Mouse (Mus musculus): ENCODE results near the gene Ice1. TPM values are rescaled to one million over a fixed set of nuclear protein-coding genes. Genes with fewer than 3 reads are reported as not detected.

The Ice1 gene
- polyA plus RNA-seq, 1 experiment from 2014 or later, result 28.9 TPM

- Histone ChIP-seq H3K4me1 (ENCODE audit: control insufficient read depth, insufficient read depth, low read length) (no peaks in the 10 kb centered on the region), H3K4me2 (no peak overlapping the region), H3K36me3 (ENCODE audit: control insufficient read depth, insufficient read depth, low read length) (peaks cover 23% of the 10 kb centered on the region; the same call in 1 of the 2 replicates), H3K27ac (ENCODE audit: low read depth, low read length) (no peak overlapping the region), H3K4me3 (ENCODE audit: low read depth, low read length) (no peak overlapping the region), H3K27me3 (ENCODE audit: control insufficient read depth, insufficient read depth, low read length) (no peaks in the 10 kb centered on the region), H3K9me3 (ENCODE audit: control insufficient read depth, low read length) (no peaks in the 10 kb centered on the region), H3K9ac (ENCODE audit: low read length) (no peak overlapping the region)
- ATAC-seq (ENCODE audit: low FRiP score), result no peak
- DNase-seq (ENCODE audit: low spot score, missing footprints), result no peak
- 88% methylated on average over 1 of the region's 1 CpGs for WGBS
Observed at GRCm38 (mm10) chr13:70601566-70601965, 35.9 kb downstream of the Ice1 start.

- Histone ChIP-seq H3K9me3 (ENCODE audit: control insufficient read depth, low read length) (no peaks in the 10 kb centered on the region), H3K4me3 (ENCODE audit: low read depth, low read length) (no peak overlapping the region), H3K4me1 (ENCODE audit: control insufficient read depth, insufficient read depth, low read length) (no peaks in the 10 kb centered on the region), H3K27me3 (ENCODE audit: control insufficient read depth, insufficient read depth, low read length) (no peaks in the 10 kb centered on the region), H3K4me2 (no peak overlapping the region), H3K27ac (ENCODE audit: low read depth, low read length) (no peak overlapping the region), H3K9ac (ENCODE audit: low read length) (no peak overlapping the region), H3K36me3 (ENCODE audit: control insufficient read depth, insufficient read depth, low read length) (peaks cover 23% of the 10 kb centered on the region; the same call in 1 of the 2 replicates)
- WGBS, result 84% methylated on average over 12 of the region's 12 CpGs
- DNase-seq (ENCODE audit: low spot score, missing footprints) (peak; percentile 66), ATAC-seq (ENCODE audit: low FRiP score) (no peak)
Observed at GRCm38 (mm10) chr13:70599964-70600619, 37.3 kb downstream of the Ice1 start.

GRCm38 (mm10) chr13:70598941-70599340 lies 38.5 kb downstream of the Ice1 start:
- no peak for ATAC-seq (ENCODE audit: low FRiP score)
- 95% methylated on average over 4 of the region's 4 CpGs for WGBS
- no peak for DNase-seq (ENCODE audit: low spot score, missing footprints)
- Histone ChIP-seq H3K9ac (ENCODE audit: low read length) (no peak overlapping the region), H3K27ac (ENCODE audit: low read depth, low read length) (no peak overlapping the region), H3K36me3 (ENCODE audit: control insufficient read depth, insufficient read depth, low read length) (peaks cover 30% of the 10 kb centered on the region; the same call in 1 of the 2 replicates), H3K4me2 (no peak overlapping the region), H3K27me3 (ENCODE audit: control insufficient read depth, insufficient read depth, low read length) (no peaks in the 10 kb centered on the region), H3K4me1 (ENCODE audit: control insufficient read depth, insufficient read depth, low read length) (no peaks in the 10 kb centered on the region), H3K4me3 (ENCODE audit: low read depth, low read length) (no peak overlapping the region), H3K9me3 (ENCODE audit: control insufficient read depth, low read length) (no peaks in the 10 kb centered on the region)

GRCm38 (mm10) chr13:70596901-70597300 lies 40.5 kb downstream of the Ice1 start:
- no peaks in the 10 kb centered on the region for H3K9me3 ChIP-seq (ENCODE audit: control insufficient read depth, low read length)
- H3K27ac ChIP-seq (ENCODE audit: low read depth, low read length), result no peak overlapping the region
- WGBS, result 91% methylated on average over 3 of the region's 3 CpGs
- H3K4me2 ChIP-seq, result no peak overlapping the region
- ATAC-seq (ENCODE audit: low FRiP score) (no peak), DNase-seq (ENCODE audit: low spot score, missing footprints) (peak; percentile 75)
- no peak overlapping the region for H3K4me3 ChIP-seq (ENCODE audit: low read depth, low read length)
- no peak overlapping the region for H3K9ac ChIP-seq (ENCODE audit: low read length)
- no peaks in the 10 kb centered on the region for H3K4me1 ChIP-seq (ENCODE audit: control insufficient read depth, insufficient read depth, low read length)
- H3K27me3 ChIP-seq (ENCODE audit: control insufficient read depth, insufficient read depth, low read length), result no peaks in the 10 kb centered on the region
- H3K36me3 ChIP-seq (ENCODE audit: control insufficient read depth, insufficient read depth, low read length), result peaks cover 32% of the 10 kb centered on the region

- no peak for ATAC-seq (ENCODE audit: low FRiP score)
- DNase-seq (ENCODE audit: low spot score, missing footprints), result no peak
- Histone ChIP-seq H3K27me3 (ENCODE audit: control insufficient read depth, insufficient read depth, low read length) (no peaks in the 10 kb centered on the region), H3K27ac (ENCODE audit: low read depth, low read length) (no peak overlapping the region), H3K36me3 (ENCODE audit: control insufficient read depth, insufficient read depth, low read length) (peaks cover 25% of the 10 kb centered on the region), H3K4me3 (ENCODE audit: low read depth, low read length) (no peak overlapping the region), H3K4me1 (ENCODE audit: control insufficient read depth, insufficient read depth, low read length) (no peaks in the 10 kb centered on the region), H3K9ac (ENCODE audit: low read length) (no peak overlapping the region), H3K4me2 (no peak overlapping the region), H3K9me3 (ENCODE audit: control insufficient read depth, low read length) (no peaks in the 10 kb centered on the region)
- 97% methylated on average over 7 of the region's 7 CpGs for WGBS
Observed at GRCm38 (mm10) chr13:70590248-70590762, 47.1 kb downstream of the Ice1 start.

GRCm38 (mm10) chr13:70586969-70587368 lies 50.5 kb downstream of the Ice1 start:
- ATAC-seq (ENCODE audit: low FRiP score) (peak; percentile 59; the same call in 1 of the 2 replicates), DNase-seq (ENCODE audit: low spot score, missing footprints) (peak; percentile 91)
- Histone ChIP-seq H3K4me3 (ENCODE audit: low read depth, low read length) (no peak overlapping the region), H3K9ac (ENCODE audit: low read length) (no peak overlapping the region), H3K27me3 (ENCODE audit: control insufficient read depth, insufficient read depth, low read length) (no peaks in the 10 kb centered on the region), H3K9me3 (ENCODE audit: control insufficient read depth, low read length) (no peaks in the 10 kb centered on the region), H3K36me3 (ENCODE audit: control insufficient read depth, insufficient read depth, low read length) (peaks cover 5% of the 10 kb centered on the region; the same call in 1 of the 2 replicates), H3K4me1 (ENCODE audit: control insufficient read depth, insufficient read depth, low read length) (no peaks in the 10 kb centered on the region), H3K27ac (ENCODE audit: low read depth, low read length) (no peak overlapping the region), H3K4me2 (no peak overlapping the region)
- 89% methylated on average over 2 of the region's 2 CpGs for WGBS

- Histone ChIP-seq H3K9ac (ENCODE audit: low read length) (no peak overlapping the region), H3K4me2 (no peak overlapping the region), H3K27me3 (ENCODE audit: control insufficient read depth, insufficient read depth, low read length) (no peaks in the 10 kb centered on the region), H3K36me3 (ENCODE audit: control insufficient read depth, insufficient read depth, low read length) (no peaks in the 10 kb centered on the region), H3K4me1 (ENCODE audit: control insufficient read depth, insufficient read depth, low read length) (no peaks in the 10 kb centered on the region), H3K27ac (ENCODE audit: low read depth, low read length) (no peak overlapping the region), H3K9me3 (ENCODE audit: control insufficient read depth, low read length) (no peaks in the 10 kb centered on the region), H3K4me3 (ENCODE audit: low read depth, low read length) (no peak overlapping the region)
- 49% methylated on average over 2 of the region's 2 CpGs for WGBS
- ATAC-seq (ENCODE audit: low FRiP score), result 0 out of 2 replicates have a peak, but pooled peaks have one; percentile 30
- DNase-seq (ENCODE audit: low spot score, missing footprints), result peak; percentile 89
Observed at GRCm38 (mm10) chr13:70582517-70582916, 54.9 kb downstream of the Ice1 start.

GRCm38 (mm10) chr13:70581509-70581908 lies 55.9 kb downstream of the Ice1 start:
- Histone ChIP-seq H3K9ac (ENCODE audit: low read length) (no peak overlapping the region), H3K27ac (ENCODE audit: low read depth, low read length) (no peak overlapping the region), H3K4me2 (no peak overlapping the region), H3K4me1 (ENCODE audit: control insufficient read depth, insufficient read depth, low read length) (no peaks in the 10 kb centered on the region), H3K9me3 (ENCODE audit: control insufficient read depth, low read length) (no peaks in the 10 kb centered on the region), H3K27me3 (ENCODE audit: control insufficient read depth, insufficient read depth, low read length) (no peaks in the 10 kb centered on the region), H3K36me3 (ENCODE audit: control insufficient read depth, insufficient read depth, low read length) (no peaks in the 10 kb centered on the region), H3K4me3 (ENCODE audit: low read depth, low read length) (no peak overlapping the region)
- ATAC-seq (ENCODE audit: low FRiP score), result no peak
- no peak for DNase-seq (ENCODE audit: low spot score, missing footprints)
- 82% methylated on average over 4 of the region's 4 CpGs for WGBS

- DNase-seq (ENCODE audit: low spot score, missing footprints) (no peak), ATAC-seq (ENCODE audit: low FRiP score) (no peak)
- Histone ChIP-seq H3K27me3 (ENCODE audit: control insufficient read depth, insufficient read depth, low read length) (no peaks in the 10 kb centered on the region), H3K36me3 (ENCODE audit: control insufficient read depth, insufficient read depth, low read length) (no peaks in the 10 kb centered on the region), H3K4me1 (ENCODE audit: control insufficient read depth, insufficient read depth, low read length) (no peaks in the 10 kb centered on the region), H3K27ac (ENCODE audit: low read depth, low read length) (no peak overlapping the region), H3K9ac (ENCODE audit: low read length) (no peak overlapping the region), H3K9me3 (ENCODE audit: control insufficient read depth, low read length) (no peaks in the 10 kb centered on the region), H3K4me2 (no peak overlapping the region), H3K4me3 (ENCODE audit: low read depth, low read length) (no peak overlapping the region)
- WGBS, result 83% methylated on average over 1 of the region's 1 CpGs
Observed at GRCm38 (mm10) chr13:70574216-70574615, 63.2 kb downstream of the Ice1 start.

All from midbrain, embryonic 11.5 days (tissue).